Mouse (Mus musculus): ENCODE measurements around the gene Map6d1. TPM values are rescaled to one million over a fixed set of nuclear protein-coding genes. Genes with fewer than 3 reads are reported as not detected.

The Map6d1 gene
- total and polyA plus RNA-seq, 3 experiments: 0.08 to 0.20 TPM; not detected in 1

DNA sequence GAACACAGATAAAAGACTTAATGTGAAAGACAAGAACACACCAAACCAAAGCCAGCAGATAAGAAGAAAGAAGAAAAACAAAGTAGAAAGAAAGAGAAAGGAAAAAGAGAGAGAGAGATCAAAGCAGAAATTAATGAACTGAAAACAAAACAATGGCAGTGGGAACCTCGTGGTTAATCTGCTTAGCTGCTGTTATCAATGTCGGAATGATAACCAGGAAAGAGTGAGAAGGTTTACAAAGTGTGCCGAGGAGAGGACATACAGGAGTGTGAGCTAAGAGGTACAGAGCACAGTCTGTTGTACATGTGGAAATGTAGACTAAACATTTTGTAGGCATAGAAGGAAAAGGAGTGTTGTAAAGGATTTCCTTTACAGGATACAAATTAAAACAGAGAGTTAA, 31.8 kb upstream of the Map6d1 start:
- dilution Hi-C loops (cut with MboI; ENCODE audit: extremely low pct_ligation_motif_present, extremely low pct_unique_long_range_greater_than_20kb, low sequenced_read_pairs): no loop called here

DNA sequence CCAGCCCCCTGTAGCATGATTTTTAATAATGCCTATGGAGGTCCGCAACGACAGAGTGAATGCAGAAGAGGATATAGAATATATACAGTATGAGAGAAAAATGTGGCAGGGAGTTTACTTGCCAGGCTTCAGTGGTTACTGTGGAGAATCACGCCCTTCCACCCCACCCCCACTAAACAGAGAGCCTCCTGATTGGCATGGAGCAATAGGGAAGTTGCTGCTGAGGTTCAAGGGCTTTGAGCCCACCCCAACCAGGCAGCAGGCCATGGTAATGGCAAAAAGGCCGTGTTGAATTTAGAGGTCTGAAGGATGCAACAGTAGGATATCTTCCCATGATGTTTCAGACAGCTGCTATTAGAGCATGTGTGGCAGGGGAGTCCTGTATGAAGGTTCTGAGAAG, 30.2 kb upstream of the Map6d1 start:
- Histone ChIP-seq H3K4me1 (ENCODE audit: control insufficient read depth in 1 of 2, insufficient read depth in 2 of 2) (peaks cover 0 to 17% of the 10 kb centered on the region in 2 experiments; a peak in 2 of 4 replicates), H3K36me3 (replicated peaks in 1 of 2; ENCODE audit: control insufficient read depth in 1 of 2, insufficient read depth in 1 of 2, low read length in 1 of 2) (no peaks in the 10 kb centered on the region), H3K79me2 (replicated peaks; ENCODE audit: control insufficient read depth, extremely low read depth, insufficient read depth, poor library complexity, severe bottlenecking) (no peaks in the 10 kb centered on the region), H3K4me3 (replicated peaks in 1 of 3; ENCODE audit: low read depth in 2 of 3, low read length in 2 of 3, poor library complexity in 1 of 3) (no peak overlapping the region), H3K27ac (ENCODE audit: insufficient read depth, low read depth) (no peak overlapping the region), H3K27me3 (replicated peaks) (no peaks in the 10 kb centered on the region), H3K9me3 (replicated peaks; ENCODE audit: low read length) (no peaks in the 10 kb centered on the region), H3K4me2 (ENCODE audit: insufficient read depth, low read depth, poor library complexity, severe bottlenecking) (no peak overlapping the region), H3K9ac (ENCODE audit: insufficient read depth, low read depth) (no peak overlapping the region)
- TF ChIP-seq ZMIZ1 (IDR thresholded peaks at IDR 0.05; ENCODE audit: low read depth, low read length) (no peak), CTCF (conservative IDR thresholded peaks at IDR 0.05 in 1 of 2, IDR thresholded peaks at IDR 0.05 in 1 of 2; ENCODE audit: low read depth in 2 of 2, low read length in 2 of 2) (no peak), CHD1 (IDR thresholded peaks at IDR 0.05; ENCODE audit: low read depth, low read length) (no peak), MAZ (IDR thresholded peaks at IDR 0.05; ENCODE audit: low read depth, low read length) (no peak), ZKSCAN1 (IDR thresholded peaks at IDR 0.05; ENCODE audit: borderline replicate concordance, low read depth, low read length) (no peak), ZC3H11A (IDR thresholded peaks at IDR 0.05; ENCODE audit: low read depth, low read length) (no peak), RCOR1 (conservative IDR thresholded peaks at IDR 0.05; ENCODE audit: low read depth, low read length) (no peak), POLR2AphosphoS2 (IDR thresholded peaks at IDR 0.05; ENCODE audit: low read depth, low read length) (no peak), E2F4 (IDR thresholded peaks at IDR 0.05; ENCODE audit: insufficient replicate concordance, low read depth, low read length) (no peak), RAD21 (IDR thresholded peaks at IDR 0.05; ENCODE audit: low read depth, low read length) (no peak), MAFK (IDR thresholded peaks at IDR 0.05; ENCODE audit: insufficient replicate concordance, low read length) (no peak)
- in situ Hi-C loops (cut with MboI; ENCODE audit: low pct_ligation_motif_present, low pct_unique_long_range_greater_than_20kb, low sequenced_read_pairs) (no loop called here), dilution Hi-C loops (cut with MboI; ENCODE audit: extremely low pct_ligation_motif_present, extremely low pct_unique_long_range_greater_than_20kb, low sequenced_read_pairs) (no loop called here)
- DNase-seq (ENCODE audit: extremely low read depth): no peak

More for the DNA sequence above, 31.8 kb upstream of the Map6d1 start:
- Histone ChIP-seq H3K27ac (ENCODE audit: insufficient read depth, low read depth) (no peak overlapping the region), H3K4me2 (ENCODE audit: insufficient read depth, low read depth, poor library complexity, severe bottlenecking) (peak overlapping the region; percentile 53; the same call in 1 of the 2 replicates), H3K9ac (ENCODE audit: insufficient read depth, low read depth) (no peak overlapping the region), H3K4me3 (replicated peaks in 1 of 3; ENCODE audit: low read depth in 2 of 3, low read length in 2 of 3, poor library complexity in 1 of 3) (no peak overlapping the region), H3K9me3 (replicated peaks; ENCODE audit: low read length) (no peaks in the 10 kb centered on the region), H3K27me3 (replicated peaks) (no peaks in the 10 kb centered on the region), H3K79me2 (replicated peaks; ENCODE audit: control insufficient read depth, extremely low read depth, insufficient read depth, poor library complexity, severe bottlenecking) (no peaks in the 10 kb centered on the region), H3K4me1 (ENCODE audit: control insufficient read depth in 1 of 2, insufficient read depth in 2 of 2) (peaks cover 0 to 17% of the 10 kb centered on the region in 2 experiments; a peak in 2 of 4 replicates), H3K36me3 (replicated peaks in 1 of 2; ENCODE audit: control insufficient read depth in 1 of 2, insufficient read depth in 1 of 2, low read length in 1 of 2) (peaks cover under 1 to 6% of the 10 kb centered on the region in 2 experiments)
- in situ Hi-C loops (cut with MboI; ENCODE audit: low pct_ligation_motif_present, low pct_unique_long_range_greater_than_20kb, low sequenced_read_pairs): no loop called here
- DNase-seq (ENCODE audit: extremely low read depth): no peak
- TF ChIP-seq SMC3 (IDR thresholded peaks at IDR 0.05; ENCODE audit: low read depth, low read length) (no peak), CTCF (conservative IDR thresholded peaks at IDR 0.05 in 1 of 2, IDR thresholded peaks at IDR 0.05 in 1 of 2; ENCODE audit: low read depth in 2 of 2, low read length in 2 of 2) (no peak), TBP (conservative IDR thresholded peaks at IDR 0.05; ENCODE audit: low read depth, low read length) (no peak), POLR2A (IDR thresholded peaks at IDR 0.05; ENCODE audit: low read depth, low read length) (no peak), USF1 (IDR thresholded peaks at IDR 0.05; ENCODE audit: low read depth, low read length) (no peak), RAD21 (IDR thresholded peaks at IDR 0.05; ENCODE audit: low read depth, low read length) (no peak), ZNF384 (IDR thresholded peaks at IDR 0.05; ENCODE audit: low read depth, low read length) (no peak), GABPA (IDR thresholded peaks at IDR 0.05; ENCODE audit: insufficient replicate concordance, low read depth, low read length) (no peak), CHD1 (IDR thresholded peaks at IDR 0.05; ENCODE audit: low read depth, low read length) (no peak), SIN3A (IDR thresholded peaks at IDR 0.05; ENCODE audit: low read length) (no peak), KAT2A (IDR thresholded peaks at IDR 0.05; ENCODE audit: insufficient replicate concordance, low read length) (no peak), MAFK (IDR thresholded peaks at IDR 0.05; ENCODE audit: insufficient replicate concordance, low read length) (no peak), UBTF (IDR thresholded peaks at IDR 0.05; ENCODE audit: low read depth, low read length) (no peak), HCFC1 (IDR thresholded peaks at IDR 0.05; ENCODE audit: low read depth, low read length) (no peak), ELF1 (IDR thresholded peaks at IDR 0.05; ENCODE audit: low read depth, low read length) (no peak), POLR2AphosphoS2 (IDR thresholded peaks at IDR 0.05; ENCODE audit: low read depth, low read length) (no peak), ZMIZ1 (IDR thresholded peaks at IDR 0.05; ENCODE audit: low read depth, low read length) (no peak)

Data from CH12.LX (cell line).